Mouse (Mus musculus) thymus, adult 2 months (tissue): Measurements from ENCODE around the gene Phldb3. TPM values are rescaled to one million over a fixed set of nuclear protein-coding genes. Genes with fewer than 3 reads are reported as not detected.

ENCODE experiments used
- DNase-seq: peaks from one replicate; pipeline ENCODE4 v3.0.0; 2021
- H3K27ac ChIP-seq: fragments of 200-500 bp; 2 replicates; pipeline ENCODE4 v1.5.1; 2012; ENCODE audit warnings: low read length, control low read depth; ENCODE audit not compliant: control insufficient read depth, insufficient read depth
- H3K27me3 ChIP-seq: fragments of 200-500 bp; 2 replicates; pipeline ENCODE4 v1.6.1; 2012; ENCODE audit warnings: mild to moderate bottlenecking, low read length, moderate library complexity, mixed read lengths; ENCODE audit not compliant: control insufficient read depth, insufficient read depth
- H3K36me3 ChIP-seq: fragments of 200-500 bp; 2 replicates; pipeline ENCODE4 v1.6.1; 2012; ENCODE audit warnings: mild to moderate bottlenecking, low read length, moderate library complexity; ENCODE audit not compliant: control insufficient read depth, insufficient read depth
- H3K4me1 ChIP-seq: fragments of 200-500 bp; replicated peaks from 2 replicates; pipeline ENCODE4 v1.6.1; 2012; ENCODE audit warnings: low read length; ENCODE audit not compliant: control insufficient read depth, insufficient read depth
- H3K4me3 ChIP-seq: fragments of 200-500 bp; 2 replicates; pipeline ENCODE4 v1.5.1; 2012; ENCODE audit warnings: mild to moderate bottlenecking, low read length, control low read depth, moderate library complexity; ENCODE audit not compliant: control insufficient read depth, insufficient read depth
- CTCF ChIP-seq: fragments of 200-500 bp; IDR thresholded peaks from 2 replicates; pipeline ENCODE4 v1.5.1; 2012; ENCODE audit warnings: mild to moderate bottlenecking, control low read depth, low read length, moderate library complexity, borderline replicate concordance; ENCODE audit not compliant: control insufficient read depth, poor library complexity, insufficient read depth; ENCODE audit errors: extremely low read depth
- POLR2A ChIP-seq: fragments of 200-500 bp; IDR thresholded peaks from 2 replicates; pipeline ENCODE4 v1.6.1; 2012; ENCODE audit warnings: mild to moderate bottlenecking, low read length, control low read depth, moderate library complexity; ENCODE audit not compliant: control insufficient read depth, poor library complexity, insufficient read depth; ENCODE audit errors: extremely low read depth
- WGBS: fragments of 180-500 bp; shearing (Covaris S2); methylation state at CpG from one replicate; pipeline ENCODE4 v1.1.7; 2018; 5-methylcytosine and 5-hydroxymethylcytosine counted together
- polyA plus RNA-seq: library from polyadenylated mRNA; depleted of rRNA; stranded (reverse); fragments of >200 nt; gene quantifications from 2 replicates; pipeline ENCODE4 v1.2.3, GENCODE M21; 2012; rRNA removed

Phldb3 gene
- polyA plus RNA-seq, 1 experiment, result 10.7 TPM

DNA sequence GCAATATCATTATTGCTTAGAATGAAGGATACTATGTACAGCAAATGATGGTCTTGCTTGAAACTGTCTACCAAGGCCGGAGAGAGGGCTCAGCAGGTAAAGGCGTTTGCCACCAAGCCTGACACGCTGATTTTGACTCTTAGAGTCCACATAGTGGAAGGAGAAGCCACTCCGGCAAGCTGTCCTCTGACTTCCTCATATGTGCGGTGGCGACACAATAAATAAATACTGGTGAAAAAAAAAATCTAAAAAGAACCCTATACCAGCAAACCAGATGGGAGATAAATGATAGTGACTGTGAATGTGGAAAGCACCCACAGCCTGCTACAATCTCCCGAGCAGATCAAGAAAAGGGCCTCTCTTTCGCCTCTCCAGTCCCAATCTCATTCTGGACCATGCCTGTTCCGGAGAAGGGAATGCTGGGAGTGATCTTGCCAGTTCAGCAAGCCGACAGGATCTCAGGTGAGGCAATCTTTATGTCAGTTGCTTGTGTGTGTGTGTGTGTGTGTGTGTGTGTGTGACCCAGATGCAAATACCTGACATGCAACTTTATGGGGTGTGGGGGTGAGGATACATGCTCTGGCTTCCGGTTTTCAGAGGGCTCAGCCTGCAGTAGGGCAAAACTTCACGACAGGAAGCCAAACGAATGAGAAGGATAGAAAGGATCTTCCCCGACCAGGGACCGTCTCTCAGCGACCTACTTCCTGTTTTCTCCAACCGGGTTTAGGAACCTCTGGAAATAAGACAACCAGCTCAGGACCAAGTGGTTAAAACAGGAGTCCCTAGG is 50.7 kb downstream of the Phldb3 start:
- Histone ChIP-seq H3K4me1 (peaks cover 14% of the 10 kb centered on the region), H3K36me3 (no peaks in the 10 kb centered on the region), H3K27ac (peak overlapping the region; percentile 80), H3K4me3 (no peak overlapping the region), H3K27me3 (no peaks in the 10 kb centered on the region)
- 23% methylated on average over 17 of the region's 17 CpGs for WGBS
- peak; percentile 51 for DNase-seq
- TF ChIP-seq CTCF (no peak), POLR2A (no peak)

DNA sequence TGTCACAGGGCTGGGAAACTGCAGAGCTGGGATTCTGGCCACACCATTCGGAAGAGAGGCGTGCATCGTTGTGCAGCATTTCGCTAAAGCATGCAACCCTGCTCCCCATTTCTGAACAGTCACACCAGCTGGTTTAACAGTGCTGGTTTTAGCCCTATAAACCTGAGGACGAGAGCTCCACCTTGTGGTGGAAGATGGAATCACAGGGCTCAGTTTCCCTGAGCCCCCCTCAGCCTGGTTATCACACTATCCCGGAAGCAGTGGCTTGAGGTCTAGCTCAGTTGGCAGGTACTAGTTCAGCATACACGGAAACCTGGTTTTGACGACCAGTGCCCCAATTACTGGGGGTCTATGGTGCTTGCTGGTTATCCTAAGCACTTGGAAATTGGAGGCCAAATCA is 52.0 kb downstream of the Phldb3 start:
- no peaks in the 10 kb centered on the region for H3K36me3 ChIP-seq
- H3K4me3 ChIP-seq, result no peak overlapping the region
- H3K27ac ChIP-seq, result no peak overlapping the region; the same call in 1 of the 2 replicates
- peaks cover 14% of the 10 kb centered on the region for H3K4me1 ChIP-seq
- H3K27me3 ChIP-seq, result no peaks in the 10 kb centered on the region
- DNase-seq, result peak; percentile 82
- WGBS, result 4% methylated on average over 8 of the region's 8 CpGs
- TF ChIP-seq POLR2A, result no peak
- peak; percentile 74; the same call in 1 of the 2 replicates for TF ChIP-seq CTCF

GRCm38 (mm10) chr7:24664301-24664700 is 53.7 kb downstream of the Phldb3 start:
- WGBS, result 79% methylated on average over 8 of the region's 8 CpGs
- TF ChIP-seq POLR2A (no peak), CTCF (no peak)
- DNase-seq, result no peak
- peaks cover 14% of the 10 kb centered on the region for H3K4me1 ChIP-seq
- H3K27me3 ChIP-seq, result no peaks in the 10 kb centered on the region
- no peak overlapping the region for H3K4me3 ChIP-seq
- no peak overlapping the region for H3K27ac ChIP-seq
- no peaks in the 10 kb centered on the region for H3K36me3 ChIP-seq

- WGBS, result 85% methylated on average over 9 of the region's 9 CpGs
- Histone ChIP-seq H3K36me3 (no peaks in the 10 kb centered on the region), H3K4me1 (peaks cover 14% of the 10 kb centered on the region), H3K27me3 (no peaks in the 10 kb centered on the region), H3K4me3 (no peak overlapping the region), H3K27ac (no peak overlapping the region)
- no peak for DNase-seq
- TF ChIP-seq CTCF, result no peak
- TF ChIP-seq POLR2A, result no peak
These were observed 54.4 kb downstream of the Phldb3 start for GRCm38 (mm10) chr7:24664959-24665358.

- Histone ChIP-seq H3K4me3 (no peak overlapping the region), H3K4me1 (no peaks in the 10 kb centered on the region), H3K36me3 (no peaks in the 10 kb centered on the region), H3K27ac (no peak overlapping the region), H3K27me3 (no peaks in the 10 kb centered on the region)
- WGBS, result 89% methylated on average over 23 of the region's 23 CpGs
- TF ChIP-seq POLR2A (no peak), CTCF (no peak)
- no peak for DNase-seq
These were observed 61.4 kb downstream of the Phldb3 start for GRCm38 (mm10) chr7:24671944-24672439.

- 92% methylated on average over 9 of the region's 9 CpGs for WGBS
- no peak for DNase-seq
- TF ChIP-seq CTCF (no peak), POLR2A (no peak)
These were observed 66.0 kb downstream of the Phldb3 start, which contains the start of gene Tex101 for GRCm38 (mm10) chr7:24676575-24676974. Tex101 (minus strand) TSS chr7:24676675.

More at GRCm38 (mm10) chr7:24676575-24676974, 66.0 kb downstream of the Phldb3 start, which contains the start of gene Tex101:
- H3K27ac ChIP-seq, result no peak within 1 kb of the TSS
- no peaks in the 10 kb centered on the region for H3K4me1 ChIP-seq
- no peaks in the 10 kb centered on the region for H3K36me3 ChIP-seq
- no peak within 1 kb of the TSS for H3K4me3 ChIP-seq
- no peaks in the 10 kb centered on the region for H3K27me3 ChIP-seq

Other genes with a start within 250 kb of the Phldb3 start
- 402 and 429 TPM in 2 replicates for gene Kcnn4, start 240.5 kb upstream of the Phldb3 start, polyA plus RNA-seq
- 166 and 168 TPM in 2 replicates for gene Smg9, start 211.1 kb upstream of the Phldb3 start, polyA plus RNA-seq
- 0.97 and 3.0 TPM in 2 replicates for gene Irgc1, start 158.5 kb upstream of the Phldb3 start, polyA plus RNA-seq
- gene Plaur, start 148.3 kb upstream of the Phldb3 start, polyA plus RNA-seq, result 7.0 and 9.5 TPM in 2 replicates
- gene Cadm4, start 128.7 kb upstream of the Phldb3 start, polyA plus RNA-seq, result 6.4 and 7.1 TPM in 2 replicates
- 14.4 and 18.7 TPM in 2 replicates for gene Zfp428, start 103.8 kb upstream of the Phldb3 start, polyA plus RNA-seq
- 0.08 TPM in 1 of 2 replicates, not detected in the other for gene AC161166.1, start 98.3 kb upstream of the Phldb3 start, polyA plus RNA-seq
- 34.7 and 36.6 TPM in 2 replicates for gene Irgq, start 80.1 kb upstream of the Phldb3 start, polyA plus RNA-seq
- 3.6 and 5.4 TPM in 2 replicates for gene Pinlyp, start 64.6 kb upstream of the Phldb3 start, polyA plus RNA-seq
- gene Xrcc1, start 64.5 kb upstream of the Phldb3 start, polyA plus RNA-seq, result 115 and 116 TPM in 2 replicates
- gene Ethe1, start 23.2 kb upstream of the Phldb3 start, polyA plus RNA-seq, result 43.3 and 45.9 TPM in 2 replicates
- 0.24 and 0.98 TPM in 2 replicates for gene Zfp575, start 23.1 kb upstream of the Phldb3 start, polyA plus RNA-seq
- 4.2 and 4.7 TPM in 2 replicates for gene Lypd3, start 25.8 kb downstream of the Phldb3 start, polyA plus RNA-seq
- gene Tex101, start 65.9 kb downstream of the Phldb3 start, polyA plus RNA-seq, result 0.38 TPM in 1 of 2 replicates, not detected in the other
- gene BC049730, start 98.5 kb downstream of the Phldb3 start, polyA plus RNA-seq, result not detected in 2 replicates
- gene Gm4763, start 116.1 kb downstream of the Phldb3 start, polyA plus RNA-seq, result not detected in 2 replicates
- gene Cd177, start 149.5 kb downstream of the Phldb3 start, polyA plus RNA-seq, result 2.9 and 3.0 TPM in 2 replicates
- gene Ceacam10, start 166.4 kb downstream of the Phldb3 start, polyA plus RNA-seq, result 1.4 and 2.1 TPM in 2 replicates